Mouse (Mus musculus) embryo, embryonic 10 days (tissue): ENCODE results near the gene Aarsd1.
A peak's percentile ranks its signal among the peaks of the same experiment; 100 is the strongest.
"Not testable (repeated sequence)": the region's sequence is repeated elsewhere in the genome, so short reads cannot be mapped to it uniquely, and the experiment has no call there.

Experiments
- DNase-seq: peaks from one replicate; pipeline ENCODE4 v3.0.0-alpha.2; 2015; ENCODE audit warnings: low spot score

Aarsd1 gene

GRCm38 (mm10) chr11:101446860-101447259 lies 29.4 kb upstream of the Aarsd1 start:
- not testable (repeated sequence) for DNase-seq

DNA sequence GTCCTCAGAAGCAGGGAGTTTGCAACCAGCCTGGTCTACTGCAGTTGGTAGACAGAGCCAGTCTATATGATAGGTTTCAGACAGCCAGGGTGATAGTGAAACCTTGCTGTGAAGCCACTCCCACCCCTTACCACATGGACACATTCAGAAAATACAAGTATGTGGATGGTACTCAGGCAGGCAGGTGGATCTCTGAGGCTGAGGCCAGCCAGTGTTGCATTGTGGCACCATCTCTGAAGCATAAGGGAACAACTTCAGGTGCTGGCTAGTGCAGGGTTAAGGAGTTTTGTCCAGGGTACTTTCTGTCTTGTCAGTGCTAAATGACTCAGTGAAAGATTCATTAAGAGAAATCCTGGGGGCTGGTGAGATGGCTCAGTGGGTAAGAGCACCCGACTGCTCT lies 28.9 kb upstream of the Aarsd1 start:
- DNase-seq: peak; percentile 28

DNA sequence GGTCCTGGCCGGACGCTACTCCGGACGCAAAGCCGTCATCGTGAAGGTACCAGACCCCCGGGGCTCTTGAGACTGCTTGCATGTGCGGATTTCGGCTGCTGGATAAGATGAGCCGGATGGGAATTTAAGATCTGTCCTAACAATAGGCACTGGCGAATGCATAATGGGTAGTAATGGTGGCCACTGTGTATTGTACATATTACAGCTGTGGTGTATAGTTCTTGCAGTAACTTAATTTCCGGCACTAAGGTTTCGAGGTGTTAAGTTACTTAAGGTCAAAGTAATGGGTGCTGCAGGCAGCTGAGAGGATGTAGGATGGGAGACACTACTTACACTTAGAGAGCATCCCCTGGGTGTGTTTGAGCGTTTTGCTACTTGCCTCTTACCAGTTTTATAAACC lies 25.3 kb upstream of the Aarsd1 start:
- peak; percentile 19 for DNase-seq

DNA sequence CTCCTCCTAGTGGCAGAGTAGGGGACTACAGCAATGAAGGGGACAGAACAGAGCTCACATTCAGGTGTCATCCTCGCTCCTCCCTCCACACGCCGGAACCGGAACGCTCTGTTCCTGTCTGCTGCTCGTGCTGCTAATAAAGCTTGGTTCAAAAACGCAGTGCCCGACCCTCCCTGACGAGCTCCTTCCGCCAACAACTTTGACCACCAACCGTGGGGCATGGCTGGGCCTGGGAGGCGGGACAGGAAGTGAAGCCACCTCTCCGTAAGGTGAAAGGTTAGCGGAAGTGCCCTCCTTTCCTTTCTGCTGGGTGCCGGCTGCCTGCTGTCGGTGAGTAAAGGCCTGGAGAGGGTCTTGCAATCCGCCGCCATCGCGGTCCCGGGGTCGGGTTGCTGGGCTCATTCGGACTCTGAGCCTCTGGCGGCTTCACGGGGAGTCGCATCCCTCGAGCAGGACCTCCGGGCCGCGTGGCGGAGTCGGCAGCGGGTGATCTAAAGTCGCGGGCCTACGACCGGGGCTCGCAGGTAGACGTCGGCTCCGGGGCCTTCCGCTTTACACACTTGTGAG lies 24.8 kb upstream of the Aarsd1 start, which contains the start of gene Rpl27:
Gene Rpl27, plus strand, starts transcription at position 172 of the 567 bp plus-strand sequence.
- peak; percentile 100 for DNase-seq

- not testable (repeated sequence) for DNase-seq
These were observed 24.2 kb upstream of the Aarsd1 start for GRCm38 (mm10) chr11:101441450-101442126.

- not testable (repeated sequence) for DNase-seq
These were observed 20.6 kb upstream of the Aarsd1 start for GRCm38 (mm10) chr11:101438006-101438405.

- DNase-seq: no peak
These were observed 19.5 kb upstream of the Aarsd1 start for GRCm38 (mm10) chr11:101436916-101437315.

- DNase-seq: no peak
These were observed 18.4 kb upstream of the Aarsd1 start for GRCm38 (mm10) chr11:101435831-101436230.

DNA sequence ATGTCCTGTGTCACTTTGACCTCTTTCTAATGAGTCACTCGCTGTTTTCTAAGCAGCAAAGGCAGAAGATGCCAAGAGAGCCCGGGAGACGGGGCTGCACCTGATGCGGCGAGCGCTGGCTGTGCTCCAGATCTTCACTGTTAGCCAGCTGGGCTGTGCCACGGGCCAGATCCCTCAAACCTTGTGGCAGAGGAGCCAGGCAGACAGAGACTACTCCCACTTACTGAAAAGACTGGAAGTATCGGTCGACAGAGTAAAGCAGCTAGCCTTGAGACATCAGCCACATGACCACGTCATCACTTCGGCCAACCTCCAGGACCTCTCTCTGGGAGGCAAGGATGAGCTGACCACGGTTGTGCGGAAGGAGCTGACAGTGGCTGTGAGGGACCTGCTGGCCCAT lies 16.0 kb upstream of the Aarsd1 start:
- DNase-seq: no peak

- DNase-seq: no peak
These were observed 13.9 kb upstream of the Aarsd1 start for GRCm38 (mm10) chr11:101431327-101431726.

GRCm38 (mm10) chr11:101426165-101426564 lies 8.8 kb upstream of the Aarsd1 start:
- no peak for DNase-seq

GRCm38 (mm10) chr11:101424925-101425813 lies 7.8 kb upstream of the Aarsd1 start, which contains the start of the genes Rundc1 and Ptges3l:
Rundc1 (plus strand) TSS chr11:101425085.
Ptges3l (minus strand) TSS chr11:101425333.
- peak; percentile 99 for DNase-seq

GRCm38 (mm10) chr11:101424105-101424851 lies 6.9 kb upstream of the Aarsd1 start, which contains the start of gene Gm27029:
Gm27029 (minus strand) TSS chr11:101424796.
- DNase-seq: peak; percentile 67

- DNase-seq: no peak
These were observed 2.7 kb upstream of the Aarsd1 start for GRCm38 (mm10) chr11:101420148-101420547.

DNA sequence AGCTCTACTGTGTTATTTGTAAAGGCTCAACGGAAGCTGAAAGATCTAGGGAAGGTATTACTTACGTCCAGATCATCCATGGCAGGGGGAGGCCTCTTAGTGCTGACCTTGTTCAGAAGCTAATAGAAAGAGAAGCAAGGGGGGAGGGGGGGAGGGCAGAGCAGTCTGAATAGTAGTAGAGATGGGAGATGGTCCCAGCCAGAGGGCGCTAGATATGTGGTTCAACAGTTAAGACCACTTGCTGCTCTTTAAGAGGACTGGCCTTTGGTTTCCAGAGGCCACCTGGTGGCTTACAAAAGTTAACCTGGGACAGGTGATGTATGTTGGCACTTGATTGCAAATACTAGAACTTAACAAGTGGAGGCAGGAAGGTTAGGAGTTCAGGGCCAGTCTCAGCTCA lies 2.2 kb upstream of the Aarsd1 start:
- DNase-seq: peak; percentile 36

- no peak for DNase-seq
These were observed 1.6 kb upstream of the Aarsd1 start for GRCm38 (mm10) chr11:101418991-101419390.

DNA sequence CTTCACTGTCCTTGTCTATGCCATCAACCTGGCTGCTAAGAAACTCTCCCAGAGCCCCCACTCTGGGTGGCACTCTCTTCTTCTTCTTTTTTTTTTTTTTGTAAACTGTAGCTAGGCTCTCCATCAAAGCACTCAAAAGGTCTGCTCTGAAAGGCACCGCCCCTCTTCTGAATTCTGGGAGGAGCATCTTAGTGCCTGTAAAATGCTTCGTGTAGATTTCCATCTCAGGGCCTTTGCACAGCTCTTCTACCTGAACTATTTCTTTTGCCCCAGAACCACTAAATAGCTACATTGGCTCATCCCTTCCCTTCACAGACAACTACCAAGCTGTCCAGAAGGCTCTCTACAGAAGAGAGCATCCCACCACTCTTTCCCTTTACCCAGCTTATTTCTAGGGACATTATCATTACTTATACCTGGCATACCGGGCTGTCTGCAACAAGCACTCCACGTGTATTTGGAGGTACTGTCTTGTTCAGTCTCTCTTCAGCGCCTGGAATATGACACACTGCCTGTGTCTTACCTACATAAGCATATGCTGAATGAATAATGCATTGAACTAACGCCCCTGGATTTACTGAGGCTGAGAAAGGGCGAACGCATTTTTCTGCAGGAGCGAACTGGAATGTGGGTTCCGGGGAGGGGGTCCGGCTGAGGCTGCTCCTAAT lies 848 bp downstream of the Aarsd1 start:
- DNase-seq: peak; percentile 24

GRCm38 (mm10) chr11:101415306-101415705 lies 2.1 kb downstream of the Aarsd1 start:
- DNase-seq: peak; percentile 13

GRCm38 (mm10) chr11:101395110-101395509 lies 22.3 kb downstream of the Aarsd1 start:
- peak; percentile 90 for DNase-seq

GRCm38 (mm10) chr11:101381817-101382216 lies 35.6 kb downstream of the Aarsd1 start:
- DNase-seq: no peak

GRCm38 (mm10) chr11:101378926-101379325 lies 38.5 kb downstream of the Aarsd1 start:
- no peak for DNase-seq
